Mouse (Mus musculus): ENCODE data around the gene Elovl5. TPM values are rescaled to one million over a fixed set of nuclear protein-coding genes. Genes with fewer than 3 reads are reported as not detected.

Gene Elovl5
- polyA plus RNA-seq, 1 experiment from 2014 or later, result 96.1 TPM

GRCm38 (mm10) chr9:77924199-77924598, 7.0 kb downstream of the Elovl5 start:
- no peak overlapping the region for H3K4me2 ChIP-seq (ENCODE audit: low read depth)
- DNase-seq (ENCODE audit: low spot score), result no peak
- no peaks in the 10 kb centered on the region for H3K9me3 ChIP-seq (ENCODE audit: control insufficient read depth, low read length)
- no peaks in the 10 kb centered on the region for H3K36me3 ChIP-seq (ENCODE audit: control insufficient read depth, insufficient read depth, low read length)
- no peak overlapping the region for H3K27ac ChIP-seq (ENCODE audit: low read depth, low read length)
- no peak for ATAC-seq (ENCODE audit: insufficient read depth, low FRiP score, low TSS enrichment)
- H3K9ac ChIP-seq (ENCODE audit: low read length), result no peak overlapping the region
- no peaks in the 10 kb centered on the region for H3K27me3 ChIP-seq (ENCODE audit: control insufficient read depth, insufficient read depth, low read length)
- H3K4me3 ChIP-seq (ENCODE audit: low read depth, low read length), result no peak overlapping the region
- WGBS, result 76% methylated on average over 11 of the region's 11 CpGs
- H3K4me1 ChIP-seq (ENCODE audit: control insufficient read depth, insufficient read depth, low read length), result 0 out of 2 replicates have a peak, but pooled peaks cover 5% of the 10 kb centered on the region

GRCm38 (mm10) chr9:77926151-77926550, 9.0 kb downstream of the Elovl5 start:
- no peaks in the 10 kb centered on the region for H3K36me3 ChIP-seq (ENCODE audit: control insufficient read depth, insufficient read depth, low read length)
- no peak overlapping the region for H3K4me3 ChIP-seq (ENCODE audit: low read depth, low read length)
- DNase-seq (ENCODE audit: low spot score), result no peak
- no peaks in the 10 kb centered on the region for H3K9me3 ChIP-seq (ENCODE audit: control insufficient read depth, low read length)
- no peak for ATAC-seq (ENCODE audit: insufficient read depth, low FRiP score, low TSS enrichment)
- H3K4me2 ChIP-seq (ENCODE audit: low read depth), result no peak overlapping the region
- no peaks in the 10 kb centered on the region for H3K27me3 ChIP-seq (ENCODE audit: control insufficient read depth, insufficient read depth, low read length)
- peaks cover 6% of the 10 kb centered on the region; the same call in 1 of the 2 replicates for H3K4me1 ChIP-seq (ENCODE audit: control insufficient read depth, insufficient read depth, low read length)
- H3K27ac ChIP-seq (ENCODE audit: low read depth, low read length), result no peak overlapping the region
- H3K9ac ChIP-seq (ENCODE audit: low read length), result no peak overlapping the region
- 94% methylated on average over 8 of the region's 8 CpGs for WGBS

DNA sequence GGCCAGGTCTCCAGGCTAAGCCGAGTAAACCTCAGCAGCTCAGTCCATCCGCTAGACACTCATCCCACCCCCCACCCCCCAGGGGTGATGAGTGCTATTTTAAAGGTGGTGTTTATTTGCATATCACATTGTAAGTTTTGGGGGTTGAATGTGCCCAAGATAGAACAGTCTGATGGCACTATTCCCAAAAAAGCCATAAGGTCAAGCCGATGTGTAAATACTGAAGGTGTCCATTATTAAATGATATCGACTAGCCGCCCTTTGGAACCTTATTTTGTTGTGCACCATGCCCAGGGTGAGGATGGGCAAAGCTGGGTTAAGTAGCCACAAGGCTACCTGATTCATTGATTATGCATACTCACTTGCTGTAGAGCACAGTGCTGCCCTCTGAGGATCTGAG, 9.7 kb downstream of the Elovl5 start:
- H3K36me3 ChIP-seq (ENCODE audit: control insufficient read depth, insufficient read depth, low read length), result no peaks in the 10 kb centered on the region
- H3K9ac ChIP-seq (ENCODE audit: low read length), result no peak overlapping the region
- no peaks in the 10 kb centered on the region for H3K27me3 ChIP-seq (ENCODE audit: control insufficient read depth, insufficient read depth, low read length)
- H3K4me3 ChIP-seq (ENCODE audit: low read depth, low read length), result no peak overlapping the region
- WGBS, result 91% methylated on average over 5 of the region's 5 CpGs
- no peak overlapping the region for H3K27ac ChIP-seq (ENCODE audit: low read depth, low read length)
- no peak for ATAC-seq (ENCODE audit: insufficient read depth, low FRiP score, low TSS enrichment)
- no peak overlapping the region for H3K4me2 ChIP-seq (ENCODE audit: low read depth)
- H3K9me3 ChIP-seq (ENCODE audit: control insufficient read depth, low read length), result no peaks in the 10 kb centered on the region
- H3K4me1 ChIP-seq (ENCODE audit: control insufficient read depth, insufficient read depth, low read length), result peaks cover 6% of the 10 kb centered on the region; the same call in 1 of the 2 replicates
- no peak for DNase-seq (ENCODE audit: low spot score)

DNA sequence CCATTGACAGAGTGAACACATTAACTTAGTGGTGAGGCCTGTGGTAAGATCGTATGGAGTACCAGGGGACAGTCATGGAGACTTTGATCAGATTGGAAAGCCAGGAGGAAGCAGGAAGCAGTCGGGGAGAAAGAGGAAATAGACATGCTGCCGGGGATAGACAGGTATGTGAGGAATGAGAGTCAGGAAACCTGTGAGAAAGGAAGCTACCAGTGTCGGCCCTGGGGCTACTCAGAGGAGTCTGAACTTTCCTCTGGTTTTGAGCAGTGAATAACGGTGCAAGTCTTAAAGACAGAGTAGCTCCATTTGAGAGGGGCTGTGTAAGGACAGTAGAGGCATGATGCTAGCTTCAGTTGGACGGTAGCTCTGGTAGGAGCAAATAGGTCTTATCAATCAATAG, 10.3 kb downstream of the Elovl5 start:
- H3K9me3 ChIP-seq (ENCODE audit: control insufficient read depth, low read length), result no peaks in the 10 kb centered on the region

GRCm38 (mm10) chr9:77928769-77929168, 11.6 kb downstream of the Elovl5 start:
- Histone ChIP-seq H3K4me3 (ENCODE audit: low read depth, low read length) (no peak overlapping the region), H3K4me2 (ENCODE audit: low read depth) (no peak overlapping the region), H3K9ac (ENCODE audit: low read length) (no peak overlapping the region), H3K27me3 (ENCODE audit: control insufficient read depth, insufficient read depth, low read length) (no peaks in the 10 kb centered on the region), H3K4me1 (ENCODE audit: control insufficient read depth, insufficient read depth, low read length) (peaks cover 4% of the 10 kb centered on the region; the same call in 1 of the 2 replicates), H3K27ac (ENCODE audit: low read depth, low read length) (no peak overlapping the region), H3K9me3 (ENCODE audit: control insufficient read depth, low read length) (no peaks in the 10 kb centered on the region), H3K36me3 (ENCODE audit: control insufficient read depth, insufficient read depth, low read length) (no peaks in the 10 kb centered on the region)
- ATAC-seq (ENCODE audit: insufficient read depth, low FRiP score, low TSS enrichment) (no peak), DNase-seq (ENCODE audit: low spot score) (no peak)
- WGBS, result 86% methylated on average over 4 of the region's 4 CpGs

More for the DNA sequence above, 10.3 kb downstream of the Elovl5 start:
- no peaks in the 10 kb centered on the region for H3K27me3 ChIP-seq (ENCODE audit: control insufficient read depth, insufficient read depth, low read length)
- WGBS, result 73% methylated on average over 6 of the region's 6 CpGs
- no peak overlapping the region for H3K4me2 ChIP-seq (ENCODE audit: low read depth)
- H3K4me1 ChIP-seq (ENCODE audit: control insufficient read depth, insufficient read depth, low read length), result peaks cover 6% of the 10 kb centered on the region; the same call in 1 of the 2 replicates
- DNase-seq (ENCODE audit: low spot score) (no peak), ATAC-seq (ENCODE audit: insufficient read depth, low FRiP score, low TSS enrichment) (no peak)
- no peak overlapping the region for H3K4me3 ChIP-seq (ENCODE audit: low read depth, low read length)
- no peaks in the 10 kb centered on the region for H3K36me3 ChIP-seq (ENCODE audit: control insufficient read depth, insufficient read depth, low read length)
- no peak overlapping the region for H3K27ac ChIP-seq (ENCODE audit: low read depth, low read length)
- H3K9ac ChIP-seq (ENCODE audit: low read length), result no peak overlapping the region

- Histone ChIP-seq H3K4me1 (ENCODE audit: control insufficient read depth, insufficient read depth, low read length) (peaks cover 4% of the 10 kb centered on the region; the same call in 1 of the 2 replicates), H3K27me3 (ENCODE audit: control insufficient read depth, insufficient read depth, low read length) (no peaks in the 10 kb centered on the region), H3K9ac (ENCODE audit: low read length) (no peak overlapping the region), H3K36me3 (ENCODE audit: control insufficient read depth, insufficient read depth, low read length) (no peaks in the 10 kb centered on the region), H3K27ac (ENCODE audit: low read depth, low read length) (no peak overlapping the region), H3K4me2 (ENCODE audit: low read depth) (no peak overlapping the region), H3K9me3 (ENCODE audit: control insufficient read depth, low read length) (no peaks in the 10 kb centered on the region), H3K4me3 (ENCODE audit: low read depth, low read length) (no peak overlapping the region)
- no peak for DNase-seq (ENCODE audit: low spot score)
- WGBS, result 86% methylated on average over 5 of the region's 5 CpGs
- no peak for ATAC-seq (ENCODE audit: insufficient read depth, low FRiP score, low TSS enrichment)
Observed at GRCm38 (mm10) chr9:77929296-77929695, 12.1 kb downstream of the Elovl5 start.

GRCm38 (mm10) chr9:77930036-77930859, 13.1 kb downstream of the Elovl5 start:
- Histone ChIP-seq H3K4me1 (ENCODE audit: control insufficient read depth, insufficient read depth, low read length) (peaks cover 4% of the 10 kb centered on the region; the same call in 1 of the 2 replicates), H3K4me2 (ENCODE audit: low read depth) (no peak overlapping the region), H3K9ac (ENCODE audit: low read length) (no peak overlapping the region), H3K27me3 (ENCODE audit: control insufficient read depth, insufficient read depth, low read length) (no peaks in the 10 kb centered on the region), H3K4me3 (ENCODE audit: low read depth, low read length) (no peak overlapping the region), H3K9me3 (ENCODE audit: control insufficient read depth, low read length) (no peaks in the 10 kb centered on the region), H3K36me3 (ENCODE audit: control insufficient read depth, insufficient read depth, low read length) (no peaks in the 10 kb centered on the region), H3K27ac (ENCODE audit: low read depth, low read length) (no peak overlapping the region)
- 69% methylated on average over 10 of the region's 10 CpGs for WGBS
- DNase-seq (ENCODE audit: low spot score), result no peak
- peak; percentile 21; the same call in 1 of the 2 replicates for ATAC-seq (ENCODE audit: insufficient read depth, low FRiP score, low TSS enrichment)

DNA sequence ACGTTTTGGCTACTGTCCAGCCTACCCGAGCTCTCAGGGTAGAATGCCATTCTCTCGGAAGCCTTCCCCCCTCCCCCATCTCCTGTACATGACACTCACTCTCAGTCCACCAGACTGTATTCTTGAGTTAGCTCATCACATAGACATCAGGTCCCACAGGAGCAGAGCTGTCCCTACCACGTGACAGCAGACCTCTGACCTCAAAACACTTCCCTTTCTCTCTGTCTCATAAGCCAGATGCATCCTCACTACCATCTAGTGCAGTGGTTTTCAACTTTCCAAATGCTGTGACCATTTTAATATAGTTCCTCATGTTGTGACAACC, 13.7 kb downstream of the Elovl5 start:
- H3K36me3 ChIP-seq (ENCODE audit: control insufficient read depth, insufficient read depth, low read length), result no peaks in the 10 kb centered on the region
- H3K9ac ChIP-seq (ENCODE audit: low read length), result no peak overlapping the region
- H3K4me1 ChIP-seq (ENCODE audit: control insufficient read depth, insufficient read depth, low read length), result peaks cover 4% of the 10 kb centered on the region; the same call in 1 of the 2 replicates
- WGBS, result 63% methylated on average over 4 of the region's 4 CpGs
- no peak overlapping the region for H3K4me3 ChIP-seq (ENCODE audit: low read depth, low read length)
- 0 out of 2 replicates have a peak, but pooled peaks have one; percentile 32 for ATAC-seq (ENCODE audit: insufficient read depth, low FRiP score, low TSS enrichment)
- H3K4me2 ChIP-seq (ENCODE audit: low read depth), result no peak overlapping the region
- DNase-seq (ENCODE audit: low spot score), result no peak
- H3K9me3 ChIP-seq (ENCODE audit: control insufficient read depth, low read length), result no peaks in the 10 kb centered on the region
- H3K27ac ChIP-seq (ENCODE audit: low read depth, low read length), result no peak overlapping the region
- no peaks in the 10 kb centered on the region for H3K27me3 ChIP-seq (ENCODE audit: control insufficient read depth, insufficient read depth, low read length)

DNA sequence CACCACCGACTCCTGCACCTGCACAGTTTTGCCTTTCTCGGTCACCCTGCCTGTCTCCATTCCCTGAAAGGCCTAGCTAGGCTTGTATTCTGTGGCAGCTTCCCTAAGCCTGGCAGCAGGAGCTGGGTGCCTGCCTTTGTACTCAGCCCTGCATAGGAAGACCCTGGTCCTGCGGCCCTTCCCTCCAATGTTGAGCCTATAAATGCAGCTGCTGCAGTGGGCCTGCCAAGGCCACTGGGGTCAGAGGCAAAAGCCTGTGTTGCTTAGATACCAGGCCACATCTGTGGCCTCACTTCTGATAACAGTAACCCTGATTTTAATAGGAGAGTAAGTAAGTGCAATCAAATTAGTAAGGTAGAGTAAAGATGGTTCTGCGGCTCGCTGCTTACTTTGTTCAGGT, 14.6 kb downstream of the Elovl5 start:
- no peaks in the 10 kb centered on the region for H3K36me3 ChIP-seq (ENCODE audit: control insufficient read depth, insufficient read depth, low read length)
- H3K9me3 ChIP-seq (ENCODE audit: control insufficient read depth, low read length), result no peaks in the 10 kb centered on the region
- ATAC-seq (ENCODE audit: insufficient read depth, low FRiP score, low TSS enrichment) (no peak), DNase-seq (ENCODE audit: low spot score) (no peak)
- 84% methylated on average over 5 of the region's 5 CpGs for WGBS
- H3K4me3 ChIP-seq (ENCODE audit: low read depth, low read length), result no peak overlapping the region
- peak overlapping the region; percentile 70 for H3K27ac ChIP-seq (ENCODE audit: low read depth, low read length)
- no peaks in the 10 kb centered on the region for H3K27me3 ChIP-seq (ENCODE audit: control insufficient read depth, insufficient read depth, low read length)
- peaks cover 4% of the 10 kb centered on the region; the same call in 1 of the 2 replicates for H3K4me1 ChIP-seq (ENCODE audit: control insufficient read depth, insufficient read depth, low read length)
- H3K4me2 ChIP-seq (ENCODE audit: low read depth), result no peak overlapping the region
- peak overlapping the region; percentile 36; the same call in 1 of the 2 replicates for H3K9ac ChIP-seq (ENCODE audit: low read length)

Measured in neural tube, embryonic 11.5 days (tissue).